Mouse (Mus musculus) intestine, postnatal 0 days (tissue): ENCODE data around the gene Vps8. TPM values are rescaled to one million over a fixed set of nuclear protein-coding genes. Genes with fewer than 3 reads are reported as not detected.

Experiments
- ATAC-seq: fragments of 200-750 bp; cut with Nextera tagmentation; 2 replicates; pipeline ENCODE4 v1.8.0; 2017; ENCODE audit warnings: mild to moderate bottlenecking, moderate TSS enrichment, moderate library complexity
- H3K27ac ChIP-seq: fragments of 300-500 bp; sonication (generic); 2 replicates; pipeline ENCODE4 v1.5.1; 2014; ENCODE audit warnings: mild to moderate bottlenecking, low read depth, low read length, moderate library complexity
- H3K27me3 ChIP-seq: fragments of 300-500 bp; sonication (generic); replicated peaks from 2 replicates; pipeline ENCODE4 v1.6.1; 2014; ENCODE audit warnings: low read length, mixed read lengths; ENCODE audit not compliant: control insufficient read depth, insufficient read depth
- H3K36me3 ChIP-seq: fragments of 300-500 bp; sonication (generic); 2 replicates; pipeline ENCODE4 v1.6.1; 2014; ENCODE audit warnings: mild to moderate bottlenecking, moderate library complexity; ENCODE audit not compliant: control insufficient read depth, insufficient read depth
- H3K4me1 ChIP-seq: fragments of 300-500 bp; sonication (generic); replicated peaks from 2 replicates; pipeline ENCODE4 v1.6.1; 2014; ENCODE audit warnings: antibody characterized with exemption, low read length, mixed read lengths; ENCODE audit not compliant: control insufficient read depth, insufficient read depth
- H3K4me2 ChIP-seq: fragments of 300-500 bp; sonication (generic); replicated peaks from 2 replicates; pipeline ENCODE4 v1.6.1; 2014; ENCODE audit warnings: low read depth, mild to moderate bottlenecking, moderate library complexity
- H3K4me3 ChIP-seq: fragments of 300-500 bp; sonication (generic); 2 replicates; pipeline ENCODE4 v1.5.1; 2014; ENCODE audit warnings: low read depth, low read length
- H3K9ac ChIP-seq: fragments of 300-500 bp; sonication (generic); 2 replicates; pipeline ENCODE4 v1.6.1; 2014; ENCODE audit warnings: mild to moderate bottlenecking, low read depth, low read length
- H3K9me3 ChIP-seq: fragments of 300-500 bp; sonication (generic); 2 replicates; pipeline ENCODE4 v1.6.1; 2016; ENCODE audit warnings: mixed run types; ENCODE audit not compliant: control insufficient read depth
- CTCF ChIP-seq: sonication (generic); IDR thresholded peaks from 2 replicates; pipeline ENCODE4 v1.5.1; 2016; ENCODE audit warnings: low read depth, mild to moderate bottlenecking, control low read depth, antibody characterized with exemption, moderate library complexity
- WGBS: fragments of 180-500 bp; shearing (Covaris S2); extraction: QIAGEN DNeasy Blood & Tissue Kit; methylation state at CpG from one replicate; pipeline ENCODE4 v1.1.7; 2014; 5-methylcytosine and 5-hydroxymethylcytosine counted together
- polyA plus RNA-seq: library from polyadenylated mRNA; unstranded; fragments of >200 nt; fragmentation: Nextera tagmentation; extraction: Ambion mirVana; gene quantifications from 2 replicates; pipeline ENCODE4 v1.2.1, GENCODE M21; 2015

The Vps8 gene
- polyA plus RNA-seq, 1 experiment from 2014 or later, result 6.6 TPM

- 52% methylated on average over 4 of the region's 4 CpGs for WGBS
- Histone ChIP-seq H3K9ac (no peak overlapping the region), H3K36me3 (no peaks in the 10 kb centered on the region), H3K4me1 (no peaks in the 10 kb centered on the region), H3K4me2 (no peak overlapping the region), H3K9me3 (no peaks in the 10 kb centered on the region), H3K27ac (peak overlapping the region; percentile 28; the same call in 1 of the 2 replicates), H3K27me3 (no peaks in the 10 kb centered on the region), H3K4me3 (no peak overlapping the region)
- TF ChIP-seq CTCF, result no peak
- ATAC-seq, result no peak
These were observed 45.3 kb upstream of the Vps8 start for GRCm38 (mm10) chr16:21377605-21377968.

GRCm38 (mm10) chr16:21381469-21381868 lies 41.4 kb upstream of the Vps8 start:
- no peak overlapping the region for H3K4me2 ChIP-seq
- TF ChIP-seq CTCF, result no peak
- ATAC-seq, result no peak

GRCm38 (mm10) chr16:21382152-21382911 lies 40.6 kb upstream of the Vps8 start:
- no peak for TF ChIP-seq CTCF
- H3K9me3 ChIP-seq, result no peaks in the 10 kb centered on the region
- H3K4me2 ChIP-seq, result no peak overlapping the region
- peak; percentile 66 for ATAC-seq
- H3K36me3 ChIP-seq, result no peaks in the 10 kb centered on the region
- no peak overlapping the region for H3K9ac ChIP-seq
- H3K4me3 ChIP-seq, result no peak overlapping the region
- no peak overlapping the region for H3K27ac ChIP-seq
- no peaks in the 10 kb centered on the region for H3K4me1 ChIP-seq
- H3K27me3 ChIP-seq, result no peaks in the 10 kb centered on the region
- WGBS, result 40% methylated on average over 11 of the region's 11 CpGs

More at GRCm38 (mm10) chr16:21381469-21381868, 41.4 kb upstream of the Vps8 start:
- H3K27me3 ChIP-seq, result no peaks in the 10 kb centered on the region
- no peak overlapping the region for H3K9ac ChIP-seq
- no peak overlapping the region for H3K27ac ChIP-seq
- H3K9me3 ChIP-seq, result no peaks in the 10 kb centered on the region
- H3K36me3 ChIP-seq, result no peaks in the 10 kb centered on the region
- H3K4me1 ChIP-seq, result no peaks in the 10 kb centered on the region
- WGBS, result 50% methylated on average over 1 of the region's 1 CpGs
- H3K4me3 ChIP-seq, result no peak overlapping the region

GRCm38 (mm10) chr16:21385926-21386881 lies 36.7 kb upstream of the Vps8 start:
- no peak overlapping the region for H3K4me2 ChIP-seq
- no peaks in the 10 kb centered on the region for H3K9me3 ChIP-seq
- no peak overlapping the region for H3K9ac ChIP-seq
- H3K36me3 ChIP-seq, result no peaks in the 10 kb centered on the region
- no peaks in the 10 kb centered on the region for H3K27me3 ChIP-seq
- H3K27ac ChIP-seq, result no peak overlapping the region
- H3K4me1 ChIP-seq, result no peaks in the 10 kb centered on the region
- TF ChIP-seq CTCF, result no peak
- WGBS, result 54% methylated on average over 14 of the region's 14 CpGs
- H3K4me3 ChIP-seq, result no peak overlapping the region
- no peak for ATAC-seq

- H3K9me3 ChIP-seq, result no peaks in the 10 kb centered on the region
- no peak overlapping the region for H3K9ac ChIP-seq
- H3K4me1 ChIP-seq, result no peaks in the 10 kb centered on the region
- no peak overlapping the region for H3K27ac ChIP-seq
- no peak for ATAC-seq
- no peak overlapping the region for H3K4me2 ChIP-seq
- no peak for TF ChIP-seq CTCF
- 52% methylated on average over 3 of the region's 3 CpGs for WGBS
- H3K36me3 ChIP-seq, result no peaks in the 10 kb centered on the region
- no peak overlapping the region for H3K4me3 ChIP-seq
- H3K27me3 ChIP-seq, result no peaks in the 10 kb centered on the region
These were observed 33.6 kb upstream of the Vps8 start for GRCm38 (mm10) chr16:21389316-21389715.

GRCm38 (mm10) chr16:21390744-21391143 lies 32.2 kb upstream of the Vps8 start:
- Histone ChIP-seq H3K27ac (no peak overlapping the region), H3K9ac (no peak overlapping the region), H3K4me2 (no peak overlapping the region), H3K36me3 (no peaks in the 10 kb centered on the region), H3K9me3 (no peaks in the 10 kb centered on the region), H3K4me1 (no peaks in the 10 kb centered on the region), H3K4me3 (no peak overlapping the region), H3K27me3 (no peaks in the 10 kb centered on the region)
- TF ChIP-seq CTCF, result no peak
- WGBS, result 81% methylated on average over 5 of the region's 5 CpGs
- no peak for ATAC-seq
